Mouse (Mus musculus): ENCODE data around the gene Spry2. TPM values are rescaled to one million over a fixed set of nuclear protein-coding genes. Genes with fewer than 3 reads are reported as not detected.

Spry2 gene
- total and polyA plus RNA-seq, 2 experiments: 1.1 TPM

GRCm38 (mm10) chr14:105902807-105903206, 6.2 kb upstream of the Spry2 start:
- no peak for TF ChIP-seq POLR2A (IDR thresholded peaks at IDR 0.05; ENCODE audit: extremely low read depth, insufficient read depth, low read length)
- peak; percentile 59 for TF ChIP-seq CTCF (IDR thresholded peaks at IDR 0.05; ENCODE audit: low read depth, low read length)
- Histone ChIP-seq H3K9ac (ENCODE audit: low read depth, low read length) (no peak overlapping the region), H3K4me1 (ENCODE audit: control insufficient read depth, insufficient read depth, low read length) (peaks cover 3% of the 10 kb centered on the region; the same call in 1 of the 2 replicates), H3K36me3 (ENCODE audit: control insufficient read depth, insufficient read depth, low read length) (no peaks in the 10 kb centered on the region), H3K4me3 (ENCODE audit: insufficient read depth, low read depth, low read length) (no peak overlapping the region), H3K27ac (replicated peaks; ENCODE audit: insufficient read depth, low read depth, low read length) (no peak overlapping the region), H3K27me3 (ENCODE audit: control insufficient read depth, insufficient read depth, low read length) (no peaks in the 10 kb centered on the region), H3K79me2 (ENCODE audit: control insufficient read depth, insufficient read depth, low read length) (no peaks in the 10 kb centered on the region)
- 80% methylated on average over 7 of the region's 7 CpGs for WGBS
- DNase-seq (ENCODE audit: extremely low read depth, low read depth, low spot score): no peak

GRCm38 (mm10) chr14:105900841-105901240, 4.2 kb upstream of the Spry2 start:
- DNase-seq (ENCODE audit: extremely low read depth, low read depth, low spot score): no peak
- Histone ChIP-seq H3K79me2 (ENCODE audit: control insufficient read depth, insufficient read depth, low read length) (no peaks in the 10 kb centered on the region), H3K27ac (replicated peaks; ENCODE audit: insufficient read depth, low read depth, low read length) (no peak overlapping the region), H3K9ac (ENCODE audit: low read depth, low read length) (no peak overlapping the region), H3K27me3 (ENCODE audit: control insufficient read depth, insufficient read depth, low read length) (no peaks in the 10 kb centered on the region), H3K4me1 (ENCODE audit: control insufficient read depth, insufficient read depth, low read length) (peaks cover 3% of the 10 kb centered on the region; the same call in 1 of the 2 replicates), H3K36me3 (ENCODE audit: control insufficient read depth, insufficient read depth, low read length) (no peaks in the 10 kb centered on the region), H3K4me3 (ENCODE audit: insufficient read depth, low read depth, low read length) (no peak overlapping the region)
- TF ChIP-seq CTCF (IDR thresholded peaks at IDR 0.05; ENCODE audit: low read depth, low read length) (no peak), POLR2A (IDR thresholded peaks at IDR 0.05; ENCODE audit: extremely low read depth, insufficient read depth, low read length) (no peak)
- 90% methylated on average over 3 of the region's 3 CpGs for WGBS

- H3K27ac ChIP-seq (replicated peaks; ENCODE audit: insufficient read depth, low read depth, low read length): no peak overlapping the region
- H3K9ac ChIP-seq (ENCODE audit: low read depth, low read length): no peak overlapping the region
- H3K27me3 ChIP-seq (ENCODE audit: control insufficient read depth, insufficient read depth, low read length): no peaks in the 10 kb centered on the region
- no peak for TF ChIP-seq CTCF (IDR thresholded peaks at IDR 0.05; ENCODE audit: low read depth, low read length)
- no peak for TF ChIP-seq POLR2A (IDR thresholded peaks at IDR 0.05; ENCODE audit: extremely low read depth, insufficient read depth, low read length)
- H3K4me3 ChIP-seq (ENCODE audit: insufficient read depth, low read depth, low read length): no peak overlapping the region
- no peaks in the 10 kb centered on the region for H3K36me3 ChIP-seq (ENCODE audit: control insufficient read depth, insufficient read depth, low read length)
- no peaks in the 10 kb centered on the region for H3K79me2 ChIP-seq (ENCODE audit: control insufficient read depth, insufficient read depth, low read length)
- no peak for DNase-seq (ENCODE audit: extremely low read depth, low read depth, low spot score)
- H3K4me1 ChIP-seq (ENCODE audit: control insufficient read depth, insufficient read depth, low read length): peaks cover 3% of the 10 kb centered on the region; the same call in 1 of the 2 replicates
- WGBS: 22% methylated on average over 11 of the region's 11 CpGs
Observed at GRCm38 (mm10) chr14:105899116-105899515, 2.5 kb upstream of the Spry2 start.

GRCm38 (mm10) chr14:105898266-105899111, 1.9 kb upstream of the Spry2 start:
- peak overlapping the region; percentile 2; the same call in 1 of the 2 replicates for H3K27ac ChIP-seq (replicated peaks; ENCODE audit: insufficient read depth, low read depth, low read length)
- H3K36me3 ChIP-seq (ENCODE audit: control insufficient read depth, insufficient read depth, low read length): no peaks in the 10 kb centered on the region
- TF ChIP-seq CTCF (IDR thresholded peaks at IDR 0.05; ENCODE audit: low read depth, low read length) (peak; percentile 79), POLR2A (IDR thresholded peaks at IDR 0.05; ENCODE audit: extremely low read depth, insufficient read depth, low read length) (no peak)
- H3K9ac ChIP-seq (ENCODE audit: low read depth, low read length): peak overlapping the region; percentile 43
- H3K4me1 ChIP-seq (ENCODE audit: control insufficient read depth, insufficient read depth, low read length): peaks cover 3% of the 10 kb centered on the region; the same call in 1 of the 2 replicates
- no peaks in the 10 kb centered on the region for H3K79me2 ChIP-seq (ENCODE audit: control insufficient read depth, insufficient read depth, low read length)
- under 1% methylated on average over 58 of the region's 58 CpGs for WGBS
- H3K27me3 ChIP-seq (ENCODE audit: control insufficient read depth, insufficient read depth, low read length): no peaks in the 10 kb centered on the region
- peak overlapping the region; percentile 42 for H3K4me3 ChIP-seq (ENCODE audit: insufficient read depth, low read depth, low read length)
- peak; percentile 16 for DNase-seq (ENCODE audit: extremely low read depth, low read depth, low spot score)

DNA sequence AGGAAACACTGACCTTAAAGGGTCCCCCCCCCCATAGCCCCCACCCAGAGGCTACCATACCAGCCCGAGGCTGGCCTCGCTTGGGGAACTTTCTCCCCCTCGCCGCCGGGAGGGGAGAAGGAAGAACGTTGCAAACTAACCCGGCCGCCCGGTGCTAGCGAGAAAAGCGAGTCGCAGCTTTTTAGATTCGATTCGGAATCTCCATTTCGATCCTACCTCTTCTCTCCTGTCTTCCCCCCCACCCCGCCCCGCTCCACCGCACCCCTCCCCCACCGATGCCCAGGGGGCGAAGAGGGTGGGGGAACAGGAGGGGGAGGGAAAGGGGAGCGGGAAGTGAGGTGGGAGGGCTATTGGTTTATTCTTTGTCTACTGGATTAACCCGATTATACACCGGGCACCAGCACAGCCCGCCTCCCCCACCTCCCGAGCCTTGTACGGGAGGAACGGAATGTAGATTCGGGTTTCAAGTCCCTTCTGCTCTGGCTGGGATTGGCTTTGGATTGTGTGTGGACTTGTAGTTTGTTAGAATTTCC, 1.0 kb upstream of the Spry2 start:
- Histone ChIP-seq H3K4me1 (ENCODE audit: control insufficient read depth, insufficient read depth, low read length) (peaks cover 3% of the 10 kb centered on the region), H3K79me2 (ENCODE audit: control insufficient read depth, insufficient read depth, low read length) (no peaks in the 10 kb centered on the region), H3K36me3 (ENCODE audit: control insufficient read depth, insufficient read depth, low read length) (no peaks in the 10 kb centered on the region), H3K27ac (replicated peaks; ENCODE audit: insufficient read depth, low read depth, low read length) (peak overlapping the region; percentile 54; the same call in 1 of the 2 replicates), H3K9ac (ENCODE audit: low read depth, low read length) (peak overlapping the region; percentile 45; the same call in 1 of the 2 replicates), H3K27me3 (ENCODE audit: control insufficient read depth, insufficient read depth, low read length) (no peaks in the 10 kb centered on the region), H3K4me3 (ENCODE audit: insufficient read depth, low read depth, low read length) (peak overlapping the region; percentile 50)
- WGBS: 1% methylated on average over 28 of the region's 28 CpGs
- TF ChIP-seq CTCF (IDR thresholded peaks at IDR 0.05; ENCODE audit: low read depth, low read length) (no peak), POLR2A (IDR thresholded peaks at IDR 0.05; ENCODE audit: extremely low read depth, insufficient read depth, low read length) (no peak)
- DNase-seq (ENCODE audit: extremely low read depth, low read depth, low spot score): no peak
